Mouse (Mus musculus) inflammation-experienced regulatory T-cells (primary cell): ENCODE data around the gene Ppip5k2. TPM values are rescaled to one million over a fixed set of nuclear protein-coding genes. Genes with fewer than 3 reads are reported as not detected.

Experiments
- polyA plus RNA-seq, 2 experiments: library from polyadenylated mRNA; unstranded; fragments of 100-300 nt; shearing (Covaris generic); gene quantifications; one replicate each; pipeline ENCODE4 v1.2.1; 2017

Gene Ppip5k2
- polyA plus RNA-seq: 10 to 100 TPM; 44.8 to 51.8 TPM

DNA sequence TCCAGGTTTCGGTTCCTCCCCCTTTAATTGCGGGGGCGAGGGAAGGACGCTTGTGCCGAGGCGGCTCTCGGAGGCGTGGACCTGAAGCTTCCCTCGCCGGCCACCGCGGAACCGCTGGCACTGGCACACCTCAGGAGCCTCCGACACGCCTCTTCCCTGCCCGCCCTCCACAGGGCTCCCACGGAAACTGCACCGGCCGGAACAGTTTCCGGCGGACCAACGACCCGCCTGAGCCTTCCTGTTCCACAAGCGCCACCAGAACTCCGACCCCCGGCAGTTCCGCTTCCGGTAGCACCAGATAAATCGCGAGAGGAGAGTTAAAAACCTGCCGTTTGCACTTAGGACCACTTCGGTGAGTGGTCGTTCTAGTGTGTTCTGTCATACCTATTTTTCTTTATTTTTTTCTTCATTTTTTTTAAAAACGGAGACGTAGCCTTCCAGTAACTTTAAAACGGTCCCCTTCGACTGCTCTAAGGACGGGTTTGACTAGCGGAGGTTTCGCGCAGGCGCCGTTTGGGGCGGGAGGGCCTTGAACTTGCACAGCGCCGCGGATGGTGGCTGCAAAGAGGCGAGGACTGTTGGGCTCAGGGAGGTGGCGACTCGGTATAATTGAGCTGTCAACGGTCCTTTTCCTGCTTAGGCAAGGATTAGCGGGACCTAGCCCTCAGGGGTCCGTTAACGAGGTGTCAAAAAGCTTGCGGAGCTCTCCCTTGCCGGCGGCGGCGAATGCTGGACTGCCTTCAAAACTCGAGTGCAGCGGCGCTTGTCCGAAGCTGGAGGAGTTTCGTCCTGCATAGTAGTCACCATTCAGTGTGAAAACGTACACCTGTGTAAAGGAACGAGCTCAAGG is at the start of gene Ppip5k2, which contains the start of gene Gin1:
Ppip5k2 (minus strand) TSS at position 508 of the 850 bp plus-strand sequence.
Gin1 (plus strand) TSS at position 269 of the 850 bp plus-strand sequence.

DNA sequence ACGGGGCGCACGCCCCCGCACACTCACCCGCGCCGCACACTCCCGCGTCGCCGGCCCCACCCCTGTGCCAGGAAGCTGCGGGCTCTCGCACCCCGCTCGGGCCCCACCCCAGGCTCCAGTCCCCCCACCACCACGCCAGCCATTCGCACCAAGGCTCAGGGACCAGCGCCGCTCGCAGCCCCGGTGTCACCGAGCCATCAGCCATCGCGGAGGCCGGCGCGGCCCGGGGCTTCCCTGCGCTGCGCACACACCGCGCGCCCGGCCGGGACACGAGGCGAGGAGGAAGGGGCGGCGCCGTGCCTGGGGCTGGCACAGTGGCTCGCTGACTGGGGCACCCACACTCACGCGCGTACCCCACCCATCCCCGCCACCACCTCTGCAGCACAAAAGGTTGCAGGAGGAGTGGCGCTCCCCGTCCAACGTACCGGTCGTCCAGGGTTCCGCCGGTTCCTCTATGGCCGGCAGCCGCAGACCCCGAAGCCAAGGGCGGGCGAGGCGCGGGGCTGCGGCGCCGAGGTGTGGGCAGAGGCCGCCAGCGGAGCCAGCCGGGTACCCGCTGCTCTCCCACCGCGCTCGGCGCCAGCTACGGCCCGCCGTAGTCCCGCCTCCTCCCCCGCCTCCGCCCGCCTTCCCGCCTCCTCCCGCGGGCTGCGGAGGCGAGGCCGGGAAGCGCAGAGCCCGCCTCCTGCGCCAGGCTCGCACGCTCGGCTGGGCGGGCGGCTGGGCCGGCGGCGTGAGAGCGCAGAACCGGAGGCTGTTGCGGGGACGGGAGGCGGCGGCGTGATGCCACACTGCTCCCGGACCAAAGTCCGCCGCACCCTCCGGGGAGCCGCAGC is 108.6 kb downstream of the Ppip5k2 start, which contains the start of gene D1Ertd622e:
D1Ertd622e (minus strand) TSS at position 669 of the 836 bp plus-strand sequence.

Other genes with a start within 250 kb of the Ppip5k2 start
- 10 to 100 TPM; 30.3 to 38.4 TPM for gene D1Ertd622e, start 108.3 kb downstream of the Ppip5k2 start, polyA plus RNA-seq
- 10 to 100 TPM; 18.0 to 26.4 TPM for gene Gin1, start 239 bp downstream of the Ppip5k2 start, polyA plus RNA-seq